Comparison of ENCODE assay signal across 8 mouse cellular contexts in genomic region chr3:122483066-122483782, GRCm38 (mm10).
DNase-seq lines count a peak whose midpoint lies in the region; ATAC-seq lines count a peak whose summit lies in the region.

No protein-coding gene starts in this region.

- WGBS in embryonic facial prominence, embryonic 11.5 days, result 24% methylated on average over 14 of the region's 14 CpGs
- WGBS in heart, embryonic 11.5 days (ENCODE audit: insufficient replicate concordance), result 29% methylated on average over 14 of the region's 14 CpGs

- 0 out of 2 replicates have a peak overlapping the region, but pooled peaks have one; percentile 17 for H3K4me2 ChIP-seq in embryonic facial prominence, embryonic 11.5 days (ENCODE audit: low read depth, low read length)
- H3K4me2 ChIP-seq in heart, embryonic 11.5 days, result peak overlapping the region; percentile 55

- peak; percentile 20; the same call in 1 of the 2 replicates for ATAC-seq in embryonic facial prominence, embryonic 11.5 days (replicated peaks; ENCODE audit: insufficient number of reproducible peaks, low FRiP score, low TSS enrichment, low read depth)
- no peak for ATAC-seq in heart, embryonic 11.5 days (replicated peaks; ENCODE audit: insufficient number of reproducible peaks, low FRiP score, low TSS enrichment)

- H3K27me3 ChIP-seq in embryonic facial prominence, embryonic 11.5 days (ENCODE audit: control insufficient read depth, insufficient read depth, low read length), result no peaks in the 10 kb centered on the region
- peaks cover 46% of the 10 kb centered on the region for H3K27me3 ChIP-seq in heart, embryonic 11.5 days (ENCODE audit: control insufficient read depth, insufficient read depth, low read length)

- no peak overlapping the region for H3K27ac ChIP-seq in embryonic facial prominence, embryonic 11.5 days (replicated peaks; ENCODE audit: low read depth, low read length)
- H3K27ac ChIP-seq in heart, embryonic 11.5 days (ENCODE audit: low read depth, low read length), result no peak overlapping the region

- H3K9me3 ChIP-seq in embryonic facial prominence, embryonic 11.5 days (replicated peaks; ENCODE audit: control insufficient read depth, low read length), result no peaks in the 10 kb centered on the region
- no peaks in the 10 kb centered on the region for H3K9me3 ChIP-seq in heart, embryonic 11.5 days (replicated peaks; ENCODE audit: control insufficient read depth, low read length)

- 0 out of 2 replicates have a peak overlapping the region, but pooled peaks have one; percentile 6 for H3K9ac ChIP-seq in embryonic facial prominence, embryonic 11.5 days (replicated peaks; ENCODE audit: low read length)
- H3K9ac ChIP-seq in heart, embryonic 11.5 days (ENCODE audit: low read depth, low read length), result peak overlapping the region; percentile 28; the same call in 1 of the 2 replicates

- no peaks in the 10 kb centered on the region for H3K36me3 ChIP-seq in embryonic facial prominence, embryonic 11.5 days (replicated peaks; ENCODE audit: control insufficient read depth, insufficient read depth, low read depth, low read length)
- H3K36me3 ChIP-seq in heart, embryonic 11.5 days (ENCODE audit: control insufficient read depth, insufficient read depth, low read length), result no peaks in the 10 kb centered on the region

- DNase-seq in layer of hippocampus, postnatal 10 days (ENCODE audit: low spot score in 2 of 2), result peak; percentile 42 to 54
- no peak for DNase-seq in layer of hippocampus, adult 8-10 months (ENCODE audit: low spot score in 2 of 2)
- no peak for DNase-seq in embryonic facial prominence, embryonic 11.5 days (ENCODE audit: low spot score)
- DNase-seq in lung, postnatal 10 days, result peak; percentile 51
- DNase-seq in T-cell, adult 2 months (ENCODE audit: low spot score), result no peak
- DNase-seq in right cerebral cortex, adult 2 months (ENCODE audit: low spot score in 2 of 2), result no peak
- DNase-seq in urinary bladder, adult 18-20 months (ENCODE audit: low spot score in 2 of 2), result no peak

- H3K4me1 ChIP-seq in embryonic facial prominence, embryonic 11.5 days (ENCODE audit: control insufficient read depth, insufficient read depth, low read length), result peaks cover 5% of the 10 kb centered on the region
- peaks cover 11% of the 10 kb centered on the region; the same call in 1 of the 2 replicates for H3K4me1 ChIP-seq in heart, embryonic 11.5 days (ENCODE audit: control insufficient read depth, insufficient read depth, low read length)

- no peak overlapping the region for H3K4me3 ChIP-seq in embryonic facial prominence, embryonic 11.5 days (ENCODE audit: low read depth, low read length)
- H3K4me3 ChIP-seq in heart, embryonic 11.5 days (ENCODE audit: low read depth, low read length), result 0 out of 2 replicates have a peak overlapping the region, but pooled peaks have one; percentile 5

Comparison
In these comparisons a context has a peak if more than half of its experiments do, and no peak if none do; other contexts are left out.
1. DNase-seq: peak in layer of hippocampus, postnatal 10 days (2 of 2) and lung, postnatal 10 days (single experiment); none in layer of hippocampus, adult 8-10 months (0 of 2), embryonic facial prominence, embryonic 11.5 days (single experiment), T-cell, adult 2 months (single experiment), right cerebral cortex, adult 2 months (0 of 2) and urinary bladder, adult 18-20 months (0 of 2).